Mouse (Mus musculus): ENCODE measurements around the gene Urm1.

The Urm1 gene

GRCm38 (mm10) chr2:29831106-29831505 is 11.2 kb downstream of the Urm1 start:
- no peak for DNase-seq

- DNase-seq: no peak
Observed at GRCm38 (mm10) chr2:29833796-29834195, 13.9 kb downstream of the Urm1 start.

- DNase-seq: peak; percentile 23 to 40
Observed at GRCm38 (mm10) chr2:29835391-29835899, 15.6 kb downstream of the Urm1 start.

- DNase-seq: no peak
Observed at GRCm38 (mm10) chr2:29839460-29839859, 19.6 kb downstream of the Urm1 start.

- no peak for DNase-seq
Observed at GRCm38 (mm10) chr2:29843231-29844105, 23.6 kb downstream of the Urm1 start.

- DNase-seq: no peak
Observed at GRCm38 (mm10) chr2:29844115-29844514, 24.2 kb downstream of the Urm1 start.

GRCm38 (mm10) chr2:29844661-29845060 is 24.8 kb downstream of the Urm1 start:
- no peak for DNase-seq

GRCm38 (mm10) chr2:29845636-29846035 is 25.8 kb downstream of the Urm1 start:
- DNase-seq: no peak

- peak; percentile 41 to 45 for DNase-seq
Observed at GRCm38 (mm10) chr2:29846061-29846853, 26.4 kb downstream of the Urm1 start.

GRCm38 (mm10) chr2:29846911-29847310 is 27.0 kb downstream of the Urm1 start:
- no peak for DNase-seq

GRCm38 (mm10) chr2:29849041-29849440 is 29.2 kb downstream of the Urm1 start:
- no peak for DNase-seq

- no peak for DNase-seq
Observed at GRCm38 (mm10) chr2:29849841-29850480, 30.1 kb downstream of the Urm1 start.

- DNase-seq: no peak
Observed at GRCm38 (mm10) chr2:29852957-29853485, 33.1 kb downstream of the Urm1 start.

GRCm38 (mm10) chr2:29853736-29854135 is 33.9 kb downstream of the Urm1 start:
- no peak for DNase-seq

GRCm38 (mm10) chr2:29855585-29856210 is 35.8 kb downstream of the Urm1 start:
- no peak for DNase-seq

- DNase-seq: no peak
Observed at GRCm38 (mm10) chr2:29856451-29857260, 36.8 kb downstream of the Urm1 start.

- DNase-seq: no peak
Observed at GRCm38 (mm10) chr2:29857341-29857740, 37.5 kb downstream of the Urm1 start.

GRCm38 (mm10) chr2:29857967-29858366 is 38.1 kb downstream of the Urm1 start:
- DNase-seq: no peak

- peak in 1 of 2 experiments; percentile 66 for DNase-seq
Observed at GRCm38 (mm10) chr2:29858748-29859473, 39.0 kb downstream of the Urm1 start.

- DNase-seq: no peak
Observed at GRCm38 (mm10) chr2:29865125-29865524, 45.2 kb downstream of the Urm1 start.
